Mouse (Mus musculus): Measurements from ENCODE around the gene Borcs6.
A peak's percentile ranks its signal among the peaks of the same experiment; 100 is the strongest.
"Not testable (repeated sequence)": the region's sequence is repeated elsewhere in the genome, so short reads cannot be mapped to it uniquely, and the experiment has no call there.

Gene Borcs6

DNA sequence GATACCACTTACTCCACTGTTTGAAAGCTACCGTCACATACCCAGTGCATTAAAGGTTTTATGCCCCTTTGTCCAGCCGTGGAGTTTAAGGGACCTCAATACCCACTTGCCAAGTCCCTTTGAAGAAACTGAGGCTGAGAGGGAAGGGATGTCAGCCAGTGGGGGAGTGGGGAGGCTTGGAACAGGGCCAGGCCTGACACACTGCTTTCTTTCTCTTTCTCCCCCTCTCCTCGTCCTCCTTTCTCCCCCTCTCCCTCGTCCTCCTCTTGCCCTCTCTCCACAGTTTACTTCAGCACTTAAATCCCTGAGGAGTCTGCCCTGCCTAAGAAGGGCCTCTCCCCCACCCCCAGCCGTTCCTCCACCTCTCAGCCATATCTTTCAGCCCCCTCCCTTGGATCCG, 30.9 kb downstream of the Borcs6 start:
- no peak for DNase-seq

DNA sequence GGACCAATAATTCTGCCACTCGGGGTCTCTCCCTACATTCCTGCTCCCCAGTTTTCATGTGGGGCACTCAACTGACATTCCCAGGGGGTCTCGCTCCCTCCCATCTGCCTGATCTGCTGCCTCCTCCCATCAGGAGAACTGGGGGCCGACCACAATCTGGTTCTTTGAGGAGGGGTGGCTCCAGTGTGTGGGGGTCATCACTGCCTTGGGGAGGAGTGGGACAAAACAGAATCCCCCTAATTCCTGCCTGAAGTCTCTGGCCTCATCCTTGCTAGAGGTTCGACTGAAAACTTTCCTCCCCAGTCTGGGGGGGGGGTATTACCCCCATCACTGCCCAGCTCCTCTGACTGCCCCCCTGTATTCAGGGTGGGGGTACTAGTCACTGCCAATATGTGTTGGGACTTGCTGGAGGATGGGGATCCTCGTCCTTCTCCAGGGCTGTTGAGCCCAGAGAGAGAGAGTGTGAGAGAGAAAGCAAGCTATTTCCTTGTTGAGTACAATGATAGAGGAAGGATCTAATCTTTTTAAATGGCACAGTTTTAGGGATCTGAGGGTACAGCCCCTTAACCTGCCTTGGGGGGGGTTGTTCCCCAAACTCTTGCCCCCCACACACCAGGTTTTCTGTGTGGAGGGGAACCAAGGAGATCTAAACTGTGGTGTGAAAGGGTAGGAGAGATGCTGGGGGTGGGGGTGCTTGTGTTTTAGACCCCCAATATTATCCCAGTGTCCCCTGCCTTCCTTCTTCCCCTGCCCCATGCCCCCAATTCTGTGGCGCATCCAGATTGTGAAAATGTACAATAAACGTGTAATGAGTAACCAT, 32.3 kb downstream of the Borcs6 start:
- DNase-seq = no peak

DNA sequence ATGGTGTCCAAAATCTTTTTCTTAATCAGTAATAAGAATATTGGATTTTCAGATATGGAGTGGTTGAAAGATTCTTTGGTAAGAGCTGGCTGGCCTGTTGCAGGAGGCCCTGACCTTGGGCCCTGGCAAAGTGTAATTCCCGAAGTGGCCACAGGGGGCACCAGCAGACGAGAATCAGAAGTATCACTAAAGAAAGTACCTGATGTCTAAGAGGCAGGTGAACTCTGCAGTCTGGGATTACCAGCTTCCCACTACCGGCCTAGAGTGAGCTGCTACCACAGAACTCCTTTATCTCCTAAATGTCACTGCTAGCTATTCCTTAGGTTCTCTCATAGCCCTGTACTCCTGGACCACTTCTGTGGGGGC, 32.9 kb downstream of the Borcs6 start:
- DNase-seq = peak; percentile 83

DNA sequence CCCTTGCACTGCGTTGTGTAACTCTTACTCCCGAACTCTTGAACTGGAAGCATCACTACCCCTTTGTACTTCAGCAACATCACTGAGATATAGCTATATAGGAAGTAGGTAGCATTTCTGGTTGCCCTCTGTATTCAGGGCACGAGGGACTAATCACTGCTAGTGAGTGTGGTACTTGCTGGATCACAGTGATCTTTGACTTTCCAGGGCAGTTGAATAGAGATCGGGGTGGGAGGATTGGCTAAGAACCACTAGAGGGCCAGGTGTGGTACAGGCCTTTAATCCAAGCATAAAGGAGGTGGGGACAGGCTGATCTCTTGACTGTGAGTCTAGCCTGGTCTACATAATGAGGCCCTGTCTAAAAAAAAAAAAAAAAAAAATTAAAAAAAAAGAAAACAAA, 33.4 kb downstream of the Borcs6 start:
- no peak for DNase-seq

DNA sequence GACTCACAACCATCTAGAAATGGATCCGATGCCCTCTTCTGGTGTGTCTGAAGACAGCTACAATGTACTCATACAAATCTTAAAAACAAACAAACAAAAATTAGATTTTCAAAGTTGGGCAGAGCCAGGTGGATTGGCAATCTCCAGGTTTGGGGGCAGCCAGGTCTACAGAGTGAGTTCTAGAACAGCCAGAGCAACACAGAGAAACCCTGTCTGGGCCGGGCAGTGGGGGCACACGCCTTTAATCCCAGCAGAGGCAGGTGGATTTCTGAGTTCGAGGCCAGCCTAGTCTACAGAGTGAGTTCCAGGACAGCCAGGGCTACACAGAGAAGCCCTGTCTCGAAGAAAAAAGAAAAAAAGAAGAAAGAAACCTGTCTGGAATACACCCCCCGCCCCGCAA, 34.3 kb downstream of the Borcs6 start:
- not testable (repeated sequence) for DNase-seq

DNA sequence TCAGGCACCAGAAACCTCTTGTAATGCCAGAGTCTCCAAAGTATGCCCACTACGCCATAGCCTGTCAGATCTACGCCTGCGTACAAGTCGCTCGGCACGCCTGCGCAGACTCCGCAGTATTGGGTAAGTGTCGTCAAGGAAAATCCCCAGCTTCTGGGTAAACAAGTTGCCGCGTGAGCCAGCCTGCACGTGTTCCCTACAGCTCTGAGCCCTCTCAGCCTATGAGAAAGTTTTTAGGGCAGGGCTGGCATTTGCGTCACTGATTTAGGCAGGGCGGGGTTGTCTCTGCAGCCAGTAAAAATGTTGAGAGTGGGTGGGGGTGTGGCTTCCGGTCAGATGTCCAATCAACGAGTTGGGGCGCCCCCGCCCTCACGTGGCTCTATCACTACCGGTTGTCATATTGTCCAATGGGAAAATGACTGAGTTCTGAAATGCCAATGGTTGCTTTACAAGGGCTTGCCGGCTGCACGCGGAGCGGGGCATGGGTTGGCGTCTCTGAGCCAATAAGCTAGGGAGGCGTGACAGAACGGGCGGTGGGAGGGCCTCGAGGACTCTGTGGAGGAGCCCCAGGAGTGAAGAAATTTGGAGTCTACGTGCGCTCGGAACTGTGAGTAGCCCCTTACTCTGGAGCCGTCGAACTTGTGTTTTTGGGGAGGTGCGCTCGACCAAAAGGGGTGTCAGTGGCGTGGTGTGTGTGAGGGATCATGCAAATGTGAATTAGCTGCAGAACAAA, 35.3 kb downstream of the Borcs6 start, which contains the start of gene Per1:
Per1 (plus strand) TSS at position 521 of the 733 bp plus-strand sequence.
- DNase-seq = peak; percentile 94

DNA sequence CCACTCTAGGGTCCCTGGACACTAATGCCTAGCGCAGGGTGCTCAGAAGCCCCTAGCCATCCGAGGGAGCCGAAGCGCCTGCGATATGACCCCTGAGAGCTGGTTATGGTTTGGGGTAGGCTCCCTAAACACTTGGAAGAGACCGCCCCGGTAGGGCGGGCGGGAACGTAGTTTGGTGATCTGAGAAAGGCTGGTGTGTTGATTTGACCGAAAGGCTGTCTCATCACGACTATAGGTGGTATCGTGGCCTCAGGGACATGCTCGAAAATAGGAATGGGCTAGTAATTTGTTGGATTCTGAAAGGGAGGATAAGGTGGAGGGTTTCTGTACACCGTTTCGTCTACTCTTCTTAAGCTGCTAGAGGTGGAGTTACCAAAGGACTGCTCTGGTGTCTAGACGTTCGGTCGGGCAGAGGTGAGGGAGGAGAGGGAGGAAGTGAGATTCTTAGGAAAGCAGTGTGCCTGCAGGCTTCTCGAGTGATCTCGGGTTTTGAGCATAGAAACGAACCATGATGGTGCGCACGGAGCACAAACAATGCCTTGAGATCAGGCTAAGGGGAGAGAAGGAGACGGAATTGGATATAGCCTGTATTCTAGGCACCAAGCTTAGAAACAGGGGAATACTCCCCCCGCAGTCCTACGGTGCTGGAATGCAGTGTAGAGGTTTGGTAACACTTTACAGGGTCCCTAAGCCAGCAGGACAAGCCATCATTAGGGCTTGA, 36.2 kb downstream of the Borcs6 start:
- peak; percentile 5 for DNase-seq

DNA sequence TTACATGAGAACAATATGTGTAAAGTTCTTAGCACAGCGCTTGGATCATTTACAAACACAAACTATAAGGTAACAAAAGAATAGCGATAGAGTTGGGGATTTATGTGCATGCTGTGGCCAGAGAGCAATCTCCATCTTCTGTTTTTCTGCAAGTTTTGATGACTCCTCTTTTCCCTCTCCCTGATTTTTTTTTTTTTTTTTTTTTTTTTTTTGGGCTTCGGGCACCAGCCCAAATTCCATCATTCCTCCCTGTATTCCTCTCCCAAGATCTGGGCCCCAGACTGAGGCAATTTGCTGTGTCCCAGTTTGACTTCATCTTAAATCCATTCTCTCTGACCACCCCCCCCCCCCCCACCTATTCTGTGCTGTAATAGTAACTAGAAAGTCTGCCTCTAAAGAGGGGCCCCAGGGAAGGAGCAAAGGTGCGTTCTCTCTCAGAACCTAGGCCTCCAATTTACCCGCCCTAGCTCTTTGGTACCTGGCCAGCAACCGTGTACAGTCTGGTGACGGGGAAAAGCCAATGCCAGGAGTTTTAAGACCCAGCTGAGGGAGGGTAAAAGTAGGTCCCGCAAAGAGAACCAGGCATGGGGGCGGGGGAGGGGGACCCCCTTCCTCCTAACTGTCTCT, 37.0 kb downstream of the Borcs6 start:
- DNase-seq = no peak

DNA sequence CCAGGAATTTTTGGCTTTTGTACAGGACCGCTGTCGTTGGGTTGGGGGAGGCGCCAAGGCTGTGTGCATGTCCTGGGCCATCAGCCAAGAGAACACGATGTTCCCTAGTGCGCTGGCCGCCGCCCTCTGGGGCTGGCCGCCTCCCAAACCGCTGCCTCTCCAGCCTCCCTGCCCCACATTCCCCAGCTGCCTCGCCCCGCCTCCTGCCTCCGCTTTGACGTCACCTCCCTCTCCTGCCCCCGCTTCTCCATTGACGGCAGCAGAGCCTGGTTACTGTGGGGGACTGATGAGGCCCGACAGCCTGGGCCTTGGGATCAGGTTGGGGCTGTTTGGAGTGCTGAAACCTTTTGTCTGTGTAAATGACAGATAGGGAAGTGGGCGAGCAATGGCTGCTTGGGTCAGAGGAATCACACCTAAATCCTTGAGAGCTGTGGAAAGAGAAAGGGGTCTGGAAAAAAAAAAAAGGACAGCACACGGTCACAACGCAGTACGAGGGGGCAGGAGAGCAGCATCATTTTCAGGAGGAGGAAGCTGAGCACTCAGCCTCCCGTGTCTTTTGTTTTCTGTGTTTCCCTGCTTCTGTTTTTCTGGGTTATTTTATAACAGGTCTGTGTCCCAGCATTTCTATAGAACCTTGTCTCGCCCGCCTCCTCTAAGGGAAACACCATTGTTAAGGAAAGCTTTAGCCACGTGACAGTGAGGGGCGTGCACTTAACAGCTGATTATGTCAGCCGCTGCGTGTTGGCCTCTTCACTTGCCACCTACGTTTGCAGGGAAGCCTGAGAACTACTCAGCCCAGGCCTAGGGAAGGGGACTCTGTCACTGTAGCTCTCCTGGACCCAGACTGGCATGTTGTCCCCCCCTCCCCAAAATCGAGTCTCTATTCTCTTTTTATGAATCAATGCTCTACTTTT, 37.7 kb downstream of the Borcs6 start:
- peak; percentile 89 for DNase-seq

DNA sequence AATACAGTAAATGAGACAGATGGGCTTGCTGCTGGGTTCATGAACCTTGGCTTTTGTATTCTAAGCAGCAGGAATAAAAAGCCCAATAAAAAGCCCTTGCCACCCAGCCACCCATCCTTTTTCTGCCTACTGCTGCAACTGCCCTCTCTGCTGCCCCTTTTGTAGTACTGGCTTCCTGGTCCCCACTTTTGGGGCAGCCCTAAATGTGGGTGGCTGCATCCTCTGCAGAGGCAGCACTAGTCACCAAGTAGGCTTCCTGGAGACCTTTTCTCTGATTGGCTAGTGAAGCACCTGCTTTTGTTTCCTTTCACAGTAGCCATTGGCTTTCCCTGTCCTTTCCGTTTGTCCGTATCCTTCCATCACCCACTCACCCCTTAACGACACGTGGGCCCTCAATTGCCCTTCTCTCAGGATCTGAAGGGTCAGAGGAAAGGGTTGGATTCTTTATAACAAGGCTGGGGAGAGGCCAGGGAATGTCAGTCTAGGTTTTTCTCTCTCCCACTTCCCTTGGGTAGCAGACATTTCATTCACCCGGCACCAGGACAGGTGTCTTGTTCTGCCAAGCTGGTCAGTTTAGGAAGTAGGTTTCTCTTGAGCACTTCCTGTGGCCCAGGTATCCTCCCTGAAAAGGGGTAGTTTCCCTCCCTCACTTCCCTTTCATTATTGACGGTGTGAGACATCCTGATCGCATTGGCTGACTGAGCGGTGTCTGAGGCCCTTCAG, 38.7 kb downstream of the Borcs6 start:
- DNase-seq = peak; percentile 3

DNA sequence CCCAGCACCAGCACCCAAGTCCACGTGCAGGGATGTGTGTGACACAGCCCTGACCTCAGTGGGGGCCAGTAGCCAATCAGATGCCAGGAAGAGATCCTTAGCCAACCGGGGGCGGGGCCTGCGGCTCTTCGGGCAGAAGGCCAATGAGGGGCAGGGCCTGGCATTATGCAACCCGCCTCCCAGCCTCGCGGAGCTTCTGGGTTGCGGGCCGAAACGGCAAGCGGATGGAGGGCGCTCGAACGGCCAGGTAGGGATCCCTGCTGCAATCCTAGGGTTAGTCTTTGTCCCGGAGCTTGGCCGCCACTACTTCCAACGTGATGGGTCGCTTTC, 39.2 kb downstream of the Borcs6 start:
- DNase-seq = peak; percentile 87

DNA sequence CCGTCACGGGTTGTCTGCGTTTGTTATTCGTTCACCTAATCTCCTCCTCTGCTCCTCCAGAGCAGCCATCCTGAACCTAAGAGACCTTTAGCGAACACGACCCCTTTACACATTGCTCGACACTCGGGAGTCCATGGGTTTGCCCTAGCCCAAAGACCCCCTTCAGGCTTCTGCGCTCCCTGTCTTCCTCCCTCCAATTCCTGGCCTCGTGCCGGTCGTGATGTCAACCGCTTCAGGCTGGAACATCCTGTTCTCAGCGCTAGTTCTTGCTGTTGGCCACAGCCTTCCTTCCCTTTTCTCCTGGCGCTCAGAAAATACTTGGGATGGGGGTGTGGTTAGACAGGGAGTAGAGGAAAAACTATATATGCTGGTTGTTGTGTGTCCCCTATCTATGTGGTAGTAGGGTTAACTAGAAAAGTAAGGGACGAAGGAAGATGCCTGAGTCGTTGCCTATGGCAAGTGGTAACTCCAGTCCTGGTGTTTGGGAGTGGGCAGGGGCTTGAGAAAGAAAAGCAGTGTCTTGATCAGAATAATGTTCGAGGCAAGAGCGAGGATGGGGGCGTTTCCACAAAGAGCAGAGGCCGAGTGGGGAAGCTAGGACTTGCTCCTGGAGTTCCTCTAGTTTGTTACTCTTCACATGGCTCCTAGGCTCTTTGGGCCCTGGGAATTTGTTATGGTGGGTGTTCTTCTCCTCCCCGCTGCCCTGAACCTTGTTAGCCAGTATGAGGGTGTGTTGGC, 39.8 kb downstream of the Borcs6 start:
- peak; percentile 72 for DNase-seq

DNA sequence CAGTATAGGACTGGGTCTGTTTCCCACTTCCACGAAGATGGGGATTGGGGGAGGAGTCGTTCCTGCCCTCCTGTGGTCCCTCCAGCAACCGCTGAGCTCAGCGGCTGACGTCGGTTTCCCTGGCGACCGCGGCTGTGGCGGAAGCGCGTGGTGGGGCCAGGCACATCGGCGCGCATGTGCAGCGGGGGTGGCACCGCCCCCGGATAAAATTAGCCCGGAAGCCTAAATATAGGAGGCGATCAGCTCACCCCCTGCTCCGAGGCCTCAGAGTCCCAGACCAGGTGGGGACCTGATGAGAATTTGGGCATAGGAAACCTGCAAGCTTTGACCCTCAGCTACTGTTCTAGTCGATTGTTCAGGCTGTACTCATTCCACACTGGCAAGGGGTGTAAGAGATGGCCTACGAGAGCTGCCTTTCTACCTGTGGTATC, 40.4 kb downstream of the Borcs6 start:
- DNase-seq = peak; percentile 88

DNA sequence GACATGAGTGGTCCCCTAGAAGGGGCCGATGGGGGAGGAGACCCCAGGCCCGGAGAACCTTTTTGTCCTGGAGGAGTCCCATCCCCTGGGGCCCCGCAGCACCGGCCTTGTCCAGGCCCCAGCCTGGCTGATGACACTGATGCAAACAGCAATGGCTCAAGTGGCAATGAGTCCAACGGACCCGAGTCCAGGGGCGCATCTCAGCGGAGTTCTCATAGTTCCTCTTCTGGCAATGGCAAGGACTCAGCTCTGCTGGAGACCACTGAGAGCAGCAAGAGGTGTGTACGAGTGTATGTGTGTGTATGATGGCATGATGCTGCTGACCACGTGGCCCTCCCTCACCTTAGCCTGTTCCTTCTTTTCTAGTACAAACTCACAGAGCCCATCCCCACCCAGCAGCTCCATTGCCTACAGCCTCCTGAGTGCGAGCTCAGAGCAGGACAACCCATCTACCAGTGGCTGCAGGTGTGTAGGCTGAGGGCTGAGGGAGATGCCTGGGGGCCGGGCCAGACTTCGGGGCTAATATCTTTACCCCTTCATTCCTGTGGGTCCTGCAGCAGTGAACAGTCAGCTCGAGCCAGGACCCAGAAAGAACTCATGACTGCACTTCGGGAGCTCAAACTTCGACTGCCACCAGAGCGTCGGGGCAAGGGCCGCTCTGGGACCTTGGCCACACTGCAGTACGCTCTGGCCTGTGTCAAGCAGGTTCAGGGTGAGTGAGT, 41.3 kb downstream of the Borcs6 start:
- peak; percentile 4 for DNase-seq

DNA sequence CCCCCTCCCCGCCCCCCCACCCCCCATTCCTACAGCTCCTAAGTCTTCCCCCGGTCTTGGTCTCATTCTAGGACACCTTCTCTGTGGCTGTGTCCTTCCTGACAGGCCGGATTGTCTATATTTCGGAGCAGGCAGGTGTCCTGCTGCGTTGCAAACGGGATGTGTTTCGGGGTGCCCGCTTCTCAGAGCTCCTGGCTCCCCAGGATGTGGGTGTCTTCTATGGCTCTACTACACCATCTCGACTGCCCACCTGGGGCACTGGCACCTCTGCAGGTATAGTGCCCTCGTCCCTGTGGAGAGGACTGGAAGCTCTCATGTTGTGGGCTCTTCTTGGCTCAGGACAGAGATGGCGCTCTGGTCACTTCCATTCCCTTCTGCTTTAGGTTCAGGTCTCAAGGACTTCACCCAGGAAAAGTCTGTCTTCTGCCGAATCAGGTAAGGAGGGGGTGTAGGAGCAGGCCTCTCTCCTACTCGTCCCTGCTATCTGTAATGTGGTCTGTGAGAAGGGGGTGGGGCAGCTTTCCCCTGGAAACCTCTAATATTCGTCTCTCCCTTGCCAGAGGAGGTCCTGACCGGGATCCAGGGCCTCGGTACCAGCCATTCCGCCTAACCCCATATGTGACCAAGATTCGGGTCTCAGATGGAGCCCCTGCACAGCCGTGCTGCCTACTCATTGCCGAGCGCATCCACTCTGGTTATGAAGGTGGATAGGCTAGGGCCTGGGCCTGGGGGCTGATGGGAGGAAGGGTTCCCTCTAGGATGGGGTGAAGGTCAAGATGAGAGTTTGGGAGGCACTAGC, 42.3 kb downstream of the Borcs6 start:
- DNase-seq = no peak

DNA sequence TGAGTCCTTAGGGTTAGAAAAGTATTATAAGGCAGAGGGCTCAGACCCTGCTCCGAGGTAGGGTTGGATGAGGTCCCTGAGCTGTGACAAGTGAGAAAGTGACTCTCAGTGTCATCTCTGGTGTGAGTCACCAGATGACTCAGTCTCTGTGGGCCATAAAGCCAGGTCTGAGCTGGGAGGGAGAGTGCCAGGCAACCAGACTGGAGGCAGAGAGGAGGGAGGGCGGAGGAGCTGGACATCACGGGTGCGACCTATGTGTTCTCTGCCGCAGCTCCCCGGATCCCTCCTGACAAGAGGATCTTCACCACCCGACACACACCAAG, 42.8 kb downstream of the Borcs6 start:
- DNase-seq = no peak

DNA sequence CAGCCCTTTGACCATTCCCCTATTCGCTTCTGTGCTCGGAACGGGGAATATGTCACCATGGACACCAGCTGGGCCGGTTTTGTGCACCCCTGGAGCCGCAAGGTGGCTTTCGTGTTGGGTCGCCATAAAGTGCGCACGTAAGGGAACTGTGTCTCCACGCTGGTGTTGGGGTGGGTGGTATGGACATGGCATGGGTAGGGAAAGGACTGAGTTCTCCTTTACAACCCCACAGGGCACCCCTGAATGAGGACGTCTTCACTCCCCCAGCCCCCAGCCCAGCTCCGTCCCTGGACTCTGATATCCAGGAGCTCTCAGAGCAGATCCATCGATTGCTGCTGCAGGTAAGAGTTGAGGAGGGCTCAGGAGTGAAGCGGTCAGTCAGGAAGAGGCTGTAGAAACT, 43.6 kb downstream of the Borcs6 start:
- no peak for DNase-seq

DNA sequence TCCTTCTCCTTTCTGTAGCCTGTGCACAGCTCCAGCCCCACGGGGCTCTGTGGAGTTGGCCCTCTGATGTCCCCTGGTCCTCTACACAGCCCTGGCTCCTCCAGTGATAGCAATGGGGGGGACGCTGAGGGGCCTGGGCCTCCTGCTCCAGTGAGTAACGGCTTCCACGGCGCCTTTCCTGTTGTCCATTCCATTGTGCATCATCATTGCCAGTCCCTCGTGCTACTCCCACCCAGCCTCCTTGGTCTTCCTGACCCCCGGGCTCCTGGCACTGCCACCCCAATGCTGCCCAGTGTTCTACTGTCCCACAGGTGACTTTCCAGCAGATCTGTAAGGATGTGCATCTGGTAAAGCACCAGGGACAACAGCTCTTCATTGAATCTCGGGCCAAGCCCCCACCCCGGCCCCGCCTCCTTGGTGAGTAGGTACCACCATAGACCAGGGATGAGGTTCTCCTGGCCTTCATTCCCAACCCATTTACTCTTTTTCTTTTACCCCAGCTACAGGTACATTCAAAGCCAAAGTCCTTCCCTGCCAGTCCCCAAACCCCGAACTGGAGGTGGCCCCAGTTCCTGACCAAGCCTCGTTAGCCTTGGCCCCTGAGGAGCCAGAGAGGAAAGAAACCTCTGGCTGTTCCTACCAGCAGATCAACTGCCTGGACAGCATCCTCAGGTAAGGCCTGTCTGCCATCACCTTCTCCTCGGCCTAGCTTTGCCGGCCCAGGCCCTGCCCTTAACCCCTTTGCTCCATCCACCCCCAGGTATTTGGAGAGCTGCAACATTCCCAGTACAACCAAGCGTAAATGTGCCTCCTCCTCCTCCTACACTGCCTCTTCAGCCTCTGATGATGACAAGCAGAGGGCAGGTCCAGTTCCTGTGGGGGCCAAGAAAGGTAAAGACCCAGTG, 44.3 kb downstream of the Borcs6 start:
- peak; percentile 2 for DNase-seq

Data from right cerebral cortex, postnatal 4 days (tissue).